Mouse (Mus musculus) right cerebral cortex, postnatal 10 days (tissue): ENCODE data around the gene Colgalt1.

Source experiments
- DNase-seq, 2 experiments: peaks; one replicate each; pipeline ENCODE4 v3.0.0; 2021; ENCODE audit warnings: low spot score in 2 of 2

Gene Colgalt1

DNA sequence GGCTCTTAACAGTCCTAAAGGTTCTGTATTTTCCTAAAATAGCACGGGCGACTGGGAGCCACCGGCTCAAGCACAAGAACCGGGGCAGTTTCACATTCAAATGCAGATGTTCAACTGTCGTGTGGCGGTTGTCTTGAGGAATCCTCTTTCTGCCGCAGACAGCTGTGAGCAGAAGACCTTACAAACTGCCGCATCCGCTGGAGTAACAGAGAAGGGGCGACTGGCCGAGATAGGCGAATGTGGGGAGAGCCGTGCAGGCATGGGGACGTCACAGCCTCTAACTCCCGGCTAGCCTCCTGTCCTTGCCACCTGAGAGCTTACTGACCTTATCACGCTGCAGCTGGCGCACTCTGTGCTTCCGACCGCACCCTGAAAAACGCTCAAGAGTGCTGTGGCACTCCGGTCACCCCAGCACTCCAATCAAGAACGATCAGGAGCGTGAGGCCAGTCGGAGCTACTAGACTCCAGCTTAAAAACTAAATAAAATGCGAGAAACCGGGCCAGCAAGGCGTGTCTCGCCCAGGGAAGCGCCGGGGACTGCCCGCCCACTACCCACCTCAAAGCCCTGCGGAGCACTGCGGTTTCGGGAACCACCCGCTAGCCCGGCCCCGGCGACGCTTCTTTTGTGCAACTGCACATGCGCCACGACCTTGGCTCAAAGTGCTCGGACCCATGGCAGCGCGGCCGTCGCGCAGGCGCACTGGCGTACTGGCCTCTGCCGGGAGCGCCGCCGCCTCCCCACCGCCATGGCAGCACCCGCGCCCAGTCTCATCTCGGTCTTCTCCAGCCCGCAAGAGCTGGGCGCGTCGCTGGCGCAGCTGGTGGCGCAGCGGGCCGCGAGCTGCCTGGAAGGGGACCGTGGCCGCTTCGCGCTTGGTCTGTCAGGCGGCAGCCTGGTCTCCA is 19.1 kb upstream of the Colgalt1 start, which contains the start of gene Pgls:
TSS of gene Pgls (plus strand) at position 706 of the 903 bp plus-strand sequence.
- DNase-seq, result peak; percentile 97 to 98

DNA sequence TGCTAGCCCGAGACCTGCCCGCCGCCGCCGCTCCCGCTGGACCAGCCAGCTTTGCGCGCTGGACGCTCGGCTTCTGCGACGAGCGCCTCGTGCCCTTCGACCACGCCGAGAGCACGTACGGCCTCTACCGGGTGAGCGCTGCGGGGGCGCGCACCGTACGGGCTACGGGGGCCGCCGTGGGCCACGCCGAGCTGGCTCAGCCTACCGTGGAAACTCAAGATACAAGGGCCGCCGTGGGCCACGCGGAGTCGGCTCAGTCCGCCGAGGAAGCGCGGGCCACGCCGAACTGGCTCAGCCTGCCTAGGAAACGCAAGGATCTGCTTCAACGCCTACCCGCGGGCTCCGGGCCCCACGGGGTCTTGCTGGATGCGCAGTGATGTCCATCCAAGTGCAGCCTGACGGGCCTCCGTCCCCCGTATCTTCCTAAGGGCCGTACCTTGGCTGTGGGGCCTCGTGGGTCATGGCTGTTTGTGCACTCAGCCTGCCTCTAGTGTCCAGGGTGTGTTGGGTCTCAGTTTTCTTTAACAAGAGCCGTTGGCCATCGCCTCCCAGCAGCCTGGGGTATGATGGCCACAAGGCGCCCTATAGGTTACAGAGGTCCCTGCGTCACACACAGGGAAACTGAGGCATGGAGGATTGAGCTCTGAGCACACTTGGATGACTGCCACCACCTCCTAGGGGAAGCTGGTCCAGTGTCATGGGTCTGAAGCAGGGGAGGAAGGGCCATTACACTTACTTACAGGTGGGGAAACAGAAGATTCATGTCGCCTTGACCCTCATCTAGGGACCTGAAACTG is 18.2 kb upstream of the Colgalt1 start:
- peak; percentile 87 to 90 for DNase-seq

DNA sequence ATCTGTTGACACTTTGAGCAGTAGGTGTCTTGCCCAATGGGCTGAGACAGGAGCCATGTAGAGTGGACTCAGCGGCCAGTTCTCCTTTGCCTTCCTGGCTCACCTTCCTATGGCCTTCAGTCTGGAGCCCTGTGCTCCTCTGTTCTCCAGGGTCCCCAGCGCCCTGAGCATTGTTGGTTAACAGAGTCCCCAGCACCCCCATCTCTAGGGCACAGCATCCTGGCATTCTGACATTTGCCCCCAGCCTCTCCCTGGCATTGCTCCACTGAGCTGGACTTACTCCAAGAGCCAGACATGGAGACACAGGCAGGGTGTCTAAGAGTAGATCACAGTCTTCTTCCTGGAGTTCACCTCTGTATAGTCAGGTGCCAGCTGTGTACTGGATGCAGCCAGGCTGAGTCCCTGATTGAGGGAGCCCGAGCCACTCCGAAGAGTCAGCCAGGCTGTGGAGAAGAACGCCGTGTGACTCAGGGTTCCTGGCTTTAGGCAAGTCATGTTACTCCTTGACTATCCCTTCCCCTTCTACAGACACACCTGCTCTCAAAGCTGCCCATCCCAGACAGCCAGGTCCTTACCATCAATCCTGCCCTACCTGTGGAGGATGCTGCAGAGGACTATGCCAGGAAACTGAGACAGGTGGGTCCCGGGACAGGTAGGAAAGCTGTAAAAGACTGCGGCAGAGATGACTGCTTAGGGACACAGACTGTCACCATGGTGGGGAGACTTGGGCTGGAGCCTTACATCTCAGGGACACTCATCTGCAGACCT is 17.1 kb upstream of the Colgalt1 start:
- no peak for DNase-seq

DNA sequence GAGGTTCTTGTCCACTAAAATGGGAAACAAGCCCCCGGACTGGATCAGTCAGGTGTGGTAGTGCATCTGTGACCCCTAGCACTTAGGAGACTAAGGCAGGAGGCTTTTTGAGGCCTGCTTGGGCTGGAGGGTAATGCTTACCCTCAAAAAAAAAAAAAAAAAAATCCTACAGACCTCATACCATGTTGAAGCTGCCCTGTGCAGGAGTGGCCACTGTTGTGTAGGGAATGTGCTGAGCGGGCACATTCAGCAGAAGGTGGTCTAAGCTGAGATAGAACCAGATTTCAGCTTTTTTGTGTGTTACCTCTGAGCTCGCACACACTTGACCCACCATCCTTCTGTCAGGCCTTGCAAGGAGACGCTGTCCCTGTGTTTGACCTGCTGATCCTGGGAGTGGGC is 16.5 kb upstream of the Colgalt1 start:
- no peak for DNase-seq

DNA sequence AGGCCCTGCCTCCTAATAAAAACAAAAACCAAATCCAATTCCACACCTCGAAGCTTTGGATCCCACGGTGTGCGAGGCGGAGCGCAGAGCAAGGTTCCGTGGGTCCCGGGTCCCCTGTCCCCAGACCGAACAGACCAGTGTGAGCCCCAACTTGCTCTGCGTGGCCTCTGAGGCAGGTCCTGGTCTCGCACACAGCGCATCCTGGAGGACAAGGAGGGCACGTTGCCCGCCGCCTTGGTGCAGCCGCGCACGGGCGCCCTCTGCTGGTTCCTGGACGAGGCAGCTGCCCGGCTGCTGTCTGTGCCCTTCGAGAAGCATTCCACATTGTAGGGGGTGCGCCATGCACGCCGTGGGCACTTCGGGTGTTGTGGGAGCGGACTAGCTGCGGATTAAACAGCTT is 14.9 kb upstream of the Colgalt1 start:
- peak; percentile 89 to 91 for DNase-seq

DNA sequence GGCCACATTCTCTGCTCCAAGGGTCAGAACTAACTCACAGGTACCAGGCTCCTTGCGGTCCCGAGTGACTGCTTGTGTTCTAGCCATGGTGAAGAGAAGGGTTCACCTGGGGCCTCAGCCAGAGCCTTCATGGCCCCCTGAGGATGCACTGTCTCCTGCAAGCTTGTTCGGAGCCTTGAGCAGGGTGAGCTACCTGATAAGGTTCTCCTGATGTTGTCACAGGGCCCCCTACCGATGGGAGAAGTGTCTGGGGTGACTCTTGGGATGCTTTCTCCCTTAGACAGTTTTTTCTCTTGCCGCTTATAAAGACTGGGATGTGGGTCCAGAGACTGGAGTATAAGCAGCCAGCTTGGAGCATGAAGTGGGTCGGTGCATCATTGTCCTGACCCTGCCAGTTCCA is 14.4 kb upstream of the Colgalt1 start:
- no peak for DNase-seq

DNA sequence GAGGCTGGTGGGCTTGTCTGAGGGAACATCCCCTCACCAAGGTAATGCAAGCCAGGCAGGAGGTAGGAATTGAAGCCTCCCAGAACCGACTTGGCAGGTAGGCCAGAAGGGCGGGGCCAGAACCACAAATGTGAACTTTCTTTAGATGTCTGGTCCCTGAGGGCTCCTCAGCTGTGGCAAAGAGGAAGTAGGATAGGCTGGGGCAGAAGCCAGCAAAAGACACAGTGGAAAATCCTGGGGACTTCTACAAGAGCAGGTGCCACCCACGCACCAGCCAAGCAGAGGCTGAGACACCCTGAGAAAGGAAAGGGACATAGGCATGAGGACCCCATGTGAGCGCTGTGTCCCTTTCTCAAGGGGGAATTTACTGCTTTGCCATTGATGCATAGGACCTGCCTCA is 14.0 kb upstream of the Colgalt1 start:
- no peak for DNase-seq

DNA sequence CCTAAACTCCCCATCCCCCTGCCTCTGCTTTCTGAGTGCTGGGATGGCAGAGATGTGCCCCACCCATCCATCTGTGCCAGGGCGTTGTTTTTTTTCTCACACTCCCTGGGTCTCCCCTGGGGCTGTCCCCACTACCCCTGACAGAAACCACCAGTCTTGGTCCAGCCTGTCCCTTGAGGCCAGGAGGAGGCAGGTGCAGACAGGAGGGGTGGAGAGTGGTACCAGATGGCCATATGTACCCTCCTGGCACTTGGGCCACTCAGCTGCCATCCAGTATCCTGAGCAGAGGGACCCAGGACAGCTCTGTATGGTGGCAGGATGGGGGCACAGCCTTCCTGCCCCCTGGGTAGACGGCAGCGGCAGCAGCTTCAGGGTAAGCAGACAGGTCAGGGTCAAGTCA is 13.3 kb upstream of the Colgalt1 start, which contains the start of gene Fam129c:
TSS of gene Fam129c (plus strand) at position 198 of the 400 bp plus-strand sequence.
- DNase-seq, result no peak

DNA sequence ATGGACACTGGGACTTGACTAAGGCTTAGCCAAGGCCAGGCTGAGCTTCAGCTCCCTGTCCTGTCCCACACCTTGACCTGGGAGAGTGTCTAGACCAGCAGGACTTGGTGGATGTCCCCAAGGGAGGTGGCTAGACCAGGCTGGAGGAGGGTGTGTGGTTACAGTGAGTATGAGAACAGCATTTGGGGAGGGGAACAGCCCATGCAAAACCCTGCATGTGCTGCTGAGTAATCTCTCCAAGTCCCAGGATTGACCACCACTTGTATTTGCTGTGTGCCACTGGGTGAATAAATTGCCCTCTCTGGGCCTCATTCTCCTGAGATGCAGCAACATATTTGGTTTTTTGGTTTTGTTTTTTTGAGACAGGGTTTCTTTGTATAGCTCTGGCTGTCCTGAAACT is 12.4 kb upstream of the Colgalt1 start:
- DNase-seq, result no peak

DNA sequence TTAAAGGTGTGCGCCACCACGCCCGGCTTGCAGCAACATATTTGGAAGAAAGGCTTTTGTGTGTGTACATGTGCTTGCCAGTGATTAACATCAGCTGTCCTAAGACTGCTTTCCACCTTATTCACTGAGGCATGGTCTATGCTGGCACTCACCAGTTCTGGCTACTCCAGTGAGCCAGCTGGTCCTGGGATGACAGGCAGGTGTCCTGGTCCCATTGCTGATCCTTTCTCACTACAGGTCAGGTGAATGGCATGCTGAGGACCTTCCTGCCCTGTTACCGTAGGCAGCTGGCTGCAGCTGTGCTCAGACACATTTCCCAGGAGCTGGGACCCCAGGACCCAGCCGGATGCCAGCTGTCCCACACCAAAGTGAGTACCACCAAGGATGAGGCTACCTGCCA is 12.0 kb upstream of the Colgalt1 start:
- DNase-seq, result no peak

DNA sequence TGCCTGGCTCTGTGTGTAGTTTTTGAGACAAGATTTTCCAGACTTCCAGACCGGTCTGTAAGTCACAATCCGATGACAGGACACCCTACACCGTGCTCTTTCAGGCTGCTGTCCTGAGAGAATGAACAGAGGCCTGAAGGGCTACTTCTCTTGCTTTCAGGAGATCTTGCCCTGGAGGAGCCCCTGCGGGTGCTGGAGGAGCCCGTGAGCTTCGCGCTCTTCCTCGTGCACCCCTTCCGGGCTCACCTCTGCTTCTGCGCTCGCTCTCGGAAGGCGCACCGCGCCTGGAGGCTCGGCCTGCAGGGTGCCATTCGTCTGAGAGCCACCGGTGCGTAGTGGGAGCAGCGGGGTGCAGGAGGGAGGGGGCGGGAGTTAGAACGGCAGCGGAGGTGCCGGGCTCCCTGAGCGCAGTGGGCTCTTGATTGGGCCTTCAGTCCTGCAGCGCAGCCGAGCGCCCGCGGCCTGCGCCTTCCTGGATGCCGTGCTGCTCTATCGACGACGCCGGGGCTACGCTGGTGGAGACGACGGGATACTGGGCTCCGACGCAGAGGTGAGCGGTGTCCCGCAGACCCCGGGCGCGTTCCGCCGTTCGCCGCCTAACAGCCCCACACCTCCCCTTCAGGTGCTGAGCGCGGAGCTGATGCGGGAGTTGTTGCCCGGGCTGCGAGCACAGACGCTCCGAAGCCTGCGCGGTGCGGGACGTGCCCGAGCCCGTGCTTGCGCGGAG is 8.7 kb upstream of the Colgalt1 start:
- DNase-seq, result no peak

DNA sequence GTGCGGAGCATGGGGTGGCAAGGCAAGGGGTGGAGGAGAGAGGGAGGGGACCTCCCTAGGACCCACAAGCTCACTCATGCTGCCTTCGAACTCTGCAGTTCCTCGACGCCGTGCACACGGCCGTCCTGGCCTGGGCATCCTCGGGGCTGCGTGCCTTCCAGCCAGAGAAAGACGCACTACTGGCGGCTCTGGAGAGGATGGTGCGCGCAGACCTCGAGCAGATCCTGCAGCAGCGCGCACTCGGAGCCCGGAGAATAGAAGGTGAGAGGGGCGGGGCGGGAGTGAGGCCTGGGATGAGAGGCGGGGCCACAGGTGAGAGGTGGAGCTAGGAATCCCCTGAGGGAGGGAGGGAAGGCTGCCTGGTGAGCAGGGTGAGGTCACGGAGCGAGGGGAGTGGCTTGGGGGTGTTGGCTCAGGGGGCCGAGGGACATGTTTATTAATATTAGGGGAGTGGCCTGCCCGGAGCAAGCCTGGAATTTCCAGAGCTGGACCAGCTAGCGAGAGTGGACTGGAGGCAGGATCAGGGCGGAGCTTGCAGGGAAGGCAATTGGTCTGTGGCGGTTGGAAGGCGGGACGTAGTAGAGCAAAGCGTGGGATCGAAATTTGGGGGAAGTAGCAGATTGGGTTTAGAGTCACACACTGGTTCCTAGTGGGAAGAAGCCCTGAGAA is 8.0 kb upstream of the Colgalt1 start:
- peak; percentile 66 to 70 for DNase-seq

DNA sequence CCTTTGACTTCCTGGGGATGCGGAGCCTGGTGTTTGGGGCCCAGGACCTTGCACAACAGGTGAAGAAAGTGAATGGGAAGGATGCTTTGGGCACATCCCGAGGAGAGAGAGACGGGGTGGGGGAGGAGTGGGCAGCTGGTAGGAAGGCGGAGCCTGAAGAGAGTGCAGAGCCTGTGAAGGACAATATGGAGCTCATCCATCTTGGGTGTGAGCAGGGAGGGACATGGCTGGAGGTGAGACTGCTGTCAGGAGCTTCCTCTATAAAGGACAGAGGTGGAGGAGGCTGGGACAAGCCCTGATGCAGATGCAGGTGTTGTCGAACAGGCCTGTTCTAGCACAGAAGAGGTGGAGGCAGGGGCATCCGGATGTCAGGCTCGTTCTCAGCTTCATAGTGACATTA is 6.8 kb upstream of the Colgalt1 start:
- DNase-seq, result no peak

DNA sequence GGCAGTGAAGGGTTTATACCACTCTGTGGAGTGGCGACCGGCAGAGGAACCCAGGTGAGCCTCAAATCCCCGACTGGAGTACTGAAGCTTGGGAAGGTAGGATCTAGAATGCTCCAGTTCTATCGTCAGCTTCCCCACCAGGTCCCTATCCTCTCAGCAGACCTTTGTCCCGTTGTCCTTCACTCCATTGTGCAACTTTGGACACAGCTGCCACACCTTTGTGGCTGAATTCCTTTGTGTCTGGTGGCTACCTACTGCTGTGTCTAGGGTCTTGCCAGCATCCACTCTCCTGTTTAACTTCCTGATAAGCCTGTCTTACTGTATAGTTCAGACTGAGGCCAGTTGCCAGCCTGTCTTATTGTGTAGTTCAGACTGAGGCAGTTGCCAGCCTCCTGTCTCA is 1.3 kb downstream of the Colgalt1 start:
- no peak for DNase-seq

DNA sequence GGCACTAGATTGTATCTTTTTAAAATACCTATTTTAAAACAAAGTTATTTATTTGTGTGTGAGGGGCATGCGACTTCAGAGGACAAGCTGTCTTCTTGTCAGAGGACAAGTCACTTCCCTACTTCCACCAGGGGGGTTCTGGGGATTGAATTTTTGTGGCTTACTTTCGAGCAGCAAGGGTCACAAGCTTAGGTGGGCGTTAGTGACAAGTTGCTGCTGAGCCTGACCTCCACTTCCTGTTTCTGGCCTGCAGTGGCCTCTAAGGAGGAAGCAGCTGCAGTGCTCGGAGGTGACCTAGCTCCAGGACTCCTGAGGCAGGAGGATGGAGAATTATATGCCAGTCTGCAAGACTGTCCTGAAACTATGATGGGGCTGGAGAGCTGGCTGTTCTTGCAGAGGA is 2.6 kb downstream of the Colgalt1 start:
- no peak for DNase-seq

DNA sequence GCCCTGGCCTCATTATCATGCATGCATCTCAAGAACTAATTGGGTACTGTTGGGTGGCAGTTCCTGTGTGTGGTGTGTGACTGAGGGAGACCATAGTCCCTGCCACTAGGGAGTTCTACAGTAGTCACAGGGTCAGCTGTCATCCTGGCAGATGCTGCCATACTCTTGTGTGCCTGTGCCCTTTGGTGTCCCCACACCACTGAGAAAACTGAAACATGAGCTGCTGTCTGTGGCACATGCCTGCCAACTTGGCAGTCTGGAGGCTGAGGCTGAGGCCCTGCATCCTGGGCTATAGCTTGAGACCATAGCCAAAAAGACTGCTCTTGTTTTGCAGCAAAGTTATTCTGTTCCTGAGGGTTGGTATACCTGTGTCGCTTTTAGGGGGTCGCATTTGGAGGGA is 9.0 kb downstream of the Colgalt1 start:
- no peak for DNase-seq

DNA sequence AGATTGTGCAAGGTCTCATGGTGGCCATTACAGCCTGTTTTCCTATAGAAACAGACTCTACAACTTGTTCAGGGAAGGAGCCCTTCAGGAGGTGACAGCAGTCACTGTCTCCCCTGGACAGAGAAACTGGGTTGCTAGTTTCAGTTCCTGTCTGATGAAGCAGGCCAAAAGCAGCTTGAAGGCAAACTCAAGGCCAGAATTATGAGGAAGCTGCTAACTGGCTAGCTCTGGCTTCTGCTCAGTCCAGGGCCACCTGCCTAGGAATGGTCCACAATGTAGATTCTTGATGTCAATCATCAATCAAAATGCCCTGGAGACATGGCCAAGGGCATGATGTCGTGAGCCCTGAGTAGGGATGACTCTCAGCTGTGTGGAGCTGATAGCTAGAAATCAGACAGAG is 14.3 kb downstream of the Colgalt1 start:
- no peak for DNase-seq

DNA sequence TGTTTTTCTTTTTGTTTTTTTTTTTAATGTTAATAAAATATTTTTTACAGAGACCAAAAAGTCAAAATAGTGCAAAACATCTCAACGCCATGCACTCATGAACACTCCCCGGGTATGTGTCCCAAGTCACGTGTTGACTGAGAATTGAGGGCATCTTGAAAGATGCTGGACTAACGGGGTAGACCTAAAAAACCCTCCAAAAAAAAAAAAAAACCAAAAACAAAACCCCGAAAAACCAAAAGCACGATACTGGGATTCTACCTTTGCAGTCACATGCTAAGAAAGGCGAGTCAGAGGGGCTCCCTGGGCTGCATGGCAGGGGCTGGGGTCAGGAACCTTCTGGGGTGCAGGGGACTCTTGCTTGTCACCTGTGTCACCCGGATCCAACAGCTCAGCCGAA is 16.0 kb downstream of the Colgalt1 start:
- no peak for DNase-seq

DNA sequence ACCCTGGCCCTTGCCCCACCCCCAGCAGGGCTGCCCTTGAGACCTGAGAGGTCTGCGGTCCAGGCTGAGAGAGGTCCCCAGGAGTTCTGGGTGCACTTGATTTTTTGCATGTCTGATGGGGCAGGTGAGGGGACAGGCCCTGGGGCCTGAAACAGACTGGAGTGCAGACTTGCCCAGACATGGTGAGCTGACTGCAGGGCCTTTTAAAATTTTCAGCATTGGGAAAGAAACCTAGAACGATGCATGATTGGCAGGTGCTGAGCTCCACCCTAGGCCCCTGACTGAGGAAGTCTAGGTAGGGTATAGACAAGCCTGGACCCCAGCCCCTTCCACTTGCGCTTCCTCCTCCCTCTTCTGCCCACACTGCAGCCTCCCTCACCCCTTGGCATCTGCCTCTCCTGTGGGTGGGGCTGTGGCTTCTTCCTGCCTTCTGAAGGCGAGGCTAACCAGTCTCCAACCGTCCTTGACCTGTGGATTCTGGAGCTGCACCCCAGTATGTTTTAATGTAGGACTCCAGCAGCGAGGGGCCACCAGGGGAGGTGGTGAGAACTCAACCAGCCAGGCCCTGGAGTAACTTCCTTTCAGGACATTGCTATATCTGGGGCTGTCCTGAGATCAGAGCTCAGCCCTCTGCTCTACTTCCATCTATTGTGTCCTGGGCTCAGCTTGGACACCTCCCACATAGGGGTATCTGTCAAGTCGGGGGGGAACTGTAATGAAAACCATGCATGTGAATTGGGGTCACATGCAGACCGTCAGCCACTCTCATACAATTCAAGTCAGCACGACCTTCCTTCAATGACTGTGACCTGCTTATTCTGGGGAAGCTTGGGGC is 16.7 kb downstream of the Colgalt1 start:
- DNase-seq, result peak in 1 of 2 experiments; percentile 47
